Mouse (Mus musculus): ENCODE measurements at regions not wholly inside any gene's neighbourhood (a gene's known extent, or its start where the extent isn't known, plus 50 kb on each side); places are given as distances from the start of the nearest gene placed in this dataset.

- in situ Hi-C loops (cut with MboI, MseI) = no loop called here
These were observed 70.9 kb downstream of the 4930596D02Rik start for GRCm38 (mm10) chr14:35740845-35741244.

GRCm38 (mm10) chr14:35730681-35731080, 81.1 kb downstream of the 4930596D02Rik start:
- in situ Hi-C loops (cut with MboI, MseI) = loop anchor here (10.0 kb wide), 1 partner anchor 1574 kb away; no protein-coding TSS in a partner anchor

GRCm38 (mm10) chr14:35685211-35685610, 126.6 kb downstream of the 4930596D02Rik start:
- in situ Hi-C loops (cut with MboI, MseI) = no loop called here

GRCm38 (mm10) chr14:35673090-35673489, 138.7 kb downstream of the 4930596D02Rik start:
- in situ Hi-C loops (cut with MboI, MseI) = no loop called here

GRCm38 (mm10) chr14:35650381-35650780, 161.4 kb downstream of the 4930596D02Rik start:
- in situ Hi-C loops (cut with MboI, MseI) = no loop called here

- in situ Hi-C loops (cut with MboI, MseI) = loop anchor here (10.0 kb wide), 1 partner anchor 1525 kb away; no protein-coding TSS in a partner anchor
These were observed 162.1 kb downstream of the 4930596D02Rik start for GRCm38 (mm10) chr14:35649658-35650057.
